17 mouse cellular contexts compared by ENCODE assay signal in the genomic region with DNA sequence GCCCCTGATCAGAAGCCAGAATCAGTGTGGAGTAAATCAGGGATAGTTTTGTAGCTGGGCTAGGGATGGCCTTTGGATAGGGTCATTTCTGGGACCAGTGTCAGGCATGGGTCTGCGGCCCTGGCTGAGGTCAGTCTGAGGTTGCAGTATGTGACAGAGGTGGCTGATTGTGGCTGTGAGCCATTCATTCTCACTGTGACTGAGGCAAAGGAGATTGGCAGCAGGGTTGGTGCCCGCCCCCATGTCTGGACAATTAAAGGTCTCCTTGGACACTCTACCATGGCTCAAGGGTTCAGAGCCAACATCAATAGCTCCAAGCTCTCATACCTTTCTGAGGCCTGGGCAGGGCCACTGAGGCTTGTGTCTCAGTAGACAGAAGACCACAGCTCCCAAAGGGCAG.
"Had no signal": no experiment of that assay in that cellular context is flagged by ENCODE, and none has a peak within 500 bp of the region (broad histone marks: within the 10 kb centered on the region; RNA-seq: fewer than 3 reads in every experiment).

No protein-coding gene starts in this region.

- H3K9ac ChIP-seq: lung, embryonic 14.5 days; midbrain, embryonic 12.5 days; neural tube, embryonic 13.5 days; neural tube, embryonic 15.5 days had no signal

- H3K9me3 ChIP-seq: midbrain, embryonic 10.5 days; midbrain, embryonic 12.5 days; neural tube, embryonic 15.5 days had no signal

- H3K4me1 ChIP-seq: midbrain, embryonic 12.5 days had no signal

- H3K4me3 ChIP-seq: midbrain, embryonic 10.5 days; midbrain, embryonic 12.5 days; myocyte; neural tube, embryonic 13.5 days; neural tube, embryonic 15.5 days had no signal

- H3K36me3 ChIP-seq: midbrain, embryonic 10.5 days; midbrain, embryonic 12.5 days; neural tube, embryonic 13.5 days; neural tube, embryonic 15.5 days had no signal

- H3K27ac ChIP-seq: midbrain, embryonic 10.5 days; midbrain, embryonic 12.5 days; neural tube, embryonic 13.5 days; neural tube, embryonic 15.5 days had no signal

- H3K27me3 ChIP-seq: midbrain, embryonic 12.5 days; neural tube, embryonic 13.5 days; neural tube, embryonic 15.5 days had no signal

- DNase-seq: lung, embryonic 14.5 days; lung, postnatal 10 days; lung, postnatal 4 days; midbrain, embryonic 14.5 days; retina, postnatal 1 day; right cerebral cortex, adult 18-20 months; right cerebral cortex, postnatal 25 days; right cerebral cortex, postnatal 4 days; spleen, adult 18-20 months; thymus, adult 18-20 months; thymus, postnatal 14 days; thymus, postnatal 36 days had no signal
